Comparison of ENCODE assay signal across 8 mouse cellular contexts in genomic region chr5:27677247-27677666, GRCm38 (mm10).
DNase-seq lines count a peak whose midpoint lies in the region; ATAC-seq and TF ChIP-seq lines count a peak whose summit lies in the region.

No protein-coding gene starts in this region.

- no peak overlapping the region for H3K27ac ChIP-seq in thymus, adult 2 months (ENCODE audit: control insufficient read depth, insufficient read depth, low read length)
- H3K27ac ChIP-seq in forebrain, postnatal 0 days (ENCODE audit: low read depth, low read length) = no peak overlapping the region
- H3K27ac ChIP-seq in liver, embryonic 13.5 days = no peak overlapping the region

- TF ChIP-seq POLR2A in thymus, adult 2 months (IDR thresholded peaks at IDR 0.05; ENCODE audit: control insufficient read depth, extremely low read depth, insufficient read depth, low read length, poor library complexity) = no peak

- H3K27me3 ChIP-seq in thymus, adult 2 months (ENCODE audit: control insufficient read depth, insufficient read depth, low read length) = no peaks in the 10 kb centered on the region
- H3K27me3 ChIP-seq in forebrain, postnatal 0 days (ENCODE audit: insufficient read depth, low read length) = no peaks in the 10 kb centered on the region
- no peaks in the 10 kb centered on the region for H3K27me3 ChIP-seq in liver, embryonic 13.5 days

- no peaks in the 10 kb centered on the region for H3K36me3 ChIP-seq in thymus, adult 2 months (ENCODE audit: control insufficient read depth, insufficient read depth, low read length)
- no peaks in the 10 kb centered on the region; the same call in 1 of the 2 replicates for H3K36me3 ChIP-seq in forebrain, postnatal 0 days (ENCODE audit: insufficient read depth)
- H3K36me3 ChIP-seq in liver, embryonic 13.5 days = no peaks in the 10 kb centered on the region

- H3K9ac ChIP-seq in forebrain, postnatal 0 days = no peak overlapping the region
- no peak overlapping the region for H3K9ac ChIP-seq in liver, embryonic 13.5 days

- TF ChIP-seq CTCF in thymus, adult 2 months (IDR thresholded peaks at IDR 0.05; ENCODE audit: borderline replicate concordance, control insufficient read depth, extremely low read depth, insufficient read depth, low read length, poor library complexity) = no peak
- peak; percentile 57 for TF ChIP-seq CTCF in forebrain, postnatal 0 days (IDR thresholded peaks at IDR 0.05; ENCODE audit: low read depth)

- DNase-seq in thymus, postnatal 4 days = peak; percentile 31
- no peak for DNase-seq in thymus, adult 2 months
- no peak for DNase-seq in forebrain, postnatal 0 days
- peak; percentile 17 for DNase-seq in kidney, postnatal 14 days
- peak; percentile 42 for DNase-seq in liver, embryonic 13.5 days
- peak; percentile 77 for DNase-seq in right cerebral cortex, postnatal 14 days
- DNase-seq in gastrocnemius, adult 8-10 months (ENCODE audit: low spot score in 2 of 2) = no peak

- H3K4me1 ChIP-seq in thymus, adult 2 months (replicated peaks; ENCODE audit: control insufficient read depth, insufficient read depth, low read length) = no peaks in the 10 kb centered on the region
- H3K4me1 ChIP-seq in forebrain, postnatal 0 days (ENCODE audit: insufficient read depth) = no peaks in the 10 kb centered on the region
- H3K4me1 ChIP-seq in liver, embryonic 13.5 days (replicated peaks) = 0 out of 2 replicates have a peak, but pooled peaks cover 6% of the 10 kb centered on the region

- no peaks in the 10 kb centered on the region for H3K9me3 ChIP-seq in forebrain, postnatal 0 days (ENCODE audit: low read length)
- H3K9me3 ChIP-seq in liver, embryonic 13.5 days (replicated peaks) = no peaks in the 10 kb centered on the region

- H3K4me3 ChIP-seq in thymus, adult 2 months (ENCODE audit: control insufficient read depth, insufficient read depth, low read length) = no peak overlapping the region
- H3K4me3 ChIP-seq in forebrain, postnatal 0 days (ENCODE audit: low read depth, low read length) = no peak overlapping the region
- H3K4me3 ChIP-seq in liver, embryonic 13.5 days (replicated peaks) = no peak overlapping the region

- WGBS in thymus, adult 2 months = 73% methylated on average over 5 of the region's 5 CpGs
- WGBS in forebrain, postnatal 0 days = 59% methylated on average over 5 of the region's 5 CpGs
- WGBS in liver, embryonic 13.5 days (ENCODE audit: insufficient replicate concordance) = 43% methylated on average over 5 of the region's 5 CpGs

- ATAC-seq in cerebellum, adult (ENCODE audit: insufficient number of reproducible peaks, low FRiP score, low TSS enrichment) = peak; percentile 36; the same call in 1 of the 2 replicates
- peak; percentile 38; the same call in 1 of the 2 replicates for ATAC-seq in forebrain, postnatal 0 days
- peak; percentile 44 for ATAC-seq in liver, embryonic 13.5 days (ENCODE audit: low read depth)

- no peak overlapping the region for H3K4me2 ChIP-seq in forebrain, postnatal 0 days (ENCODE audit: low read depth)
- H3K4me2 ChIP-seq in liver, embryonic 13.5 days = no peak overlapping the region

Comparison
In these comparisons a context has a peak if more than half of its experiments do, and no peak if none do; other contexts are left out.
1. DNase-seq: peak in thymus, postnatal 4 days (single experiment), kidney, postnatal 14 days (single experiment), liver, embryonic 13.5 days (single experiment) and right cerebral cortex, postnatal 14 days (single experiment); none in thymus, adult 2 months (single experiment), forebrain, postnatal 0 days (single experiment) and gastrocnemius, adult 8-10 months (0 of 2).
2. Peak in every context shown above with its lines, with median percentiles within 50 percentile points of each other: ATAC-seq.